In genomic region chr13:38511979-38512378, GRCm38 (mm10) we compare ENCODE assay signal across 15 mouse cellular contexts. TPM values are rescaled to one million over a fixed set of nuclear protein-coding genes. Genes with fewer than 3 reads are reported as not detected.
DNase-seq lines count a peak whose midpoint lies in the region; ATAC-seq and TF ChIP-seq lines count a peak whose summit lies in the region.
"Had no signal": no experiment of that assay in that cellular context is flagged by ENCODE, and none has a peak within 500 bp of the region (broad histone marks: within the 10 kb centered on the region; RNA-seq: fewer than 3 reads in every experiment).

No protein-coding gene starts in this region.

- in situ Hi-C loops in ES-E14 (cut with MboI; ENCODE audit: low sequenced_read_pairs in 2 of 2, unreplicated experiment in 2 of 2), result no loop called here

- no peak overlapping the region for H3K27ac ChIP-seq in ES-E14 (ENCODE audit: insufficient read depth, low read depth, low read length, poor library complexity, severe bottlenecking)
- no peak overlapping the region for H3K27ac ChIP-seq in midbrain, embryonic 16.5 days (ENCODE audit: low read length)
- H3K27ac ChIP-seq: forebrain, embryonic 15.5 days; kidney, embryonic 15.5 days; limb, embryonic 10.5 days; liver, embryonic 12.5 days; midbrain, embryonic 15.5 days had no signal

- no peaks in the 10 kb centered on the region for H3K9me3 ChIP-seq in ES-E14 (ENCODE audit: control insufficient read depth, insufficient read depth, low read depth, low read length)
- no peaks in the 10 kb centered on the region for H3K9me3 ChIP-seq in midbrain, embryonic 16.5 days (replicated peaks; ENCODE audit: control insufficient read depth, low read length, poor library complexity, severe bottlenecking)
- H3K9me3 ChIP-seq: forebrain, embryonic 15.5 days; kidney, embryonic 15.5 days; limb, embryonic 10.5 days; liver, embryonic 12.5 days; midbrain, embryonic 15.5 days had no signal

- H3K36me3 ChIP-seq in ES-E14 (ENCODE audit: control insufficient read depth, insufficient read depth, low read length, poor library complexity, severe bottlenecking), result peaks cover 35% of the 10 kb centered on the region
- H3K36me3 ChIP-seq in midbrain, embryonic 16.5 days (ENCODE audit: control insufficient read depth, insufficient read depth, low read length), result peaks cover 29% of the 10 kb centered on the region

- no peak overlapping the region for H3K4me3 ChIP-seq in ES-E14 (ENCODE audit: insufficient read depth in 1 of 2, low read depth in 1 of 2, low read length in 2 of 2, poor library complexity in 1 of 2, severe bottlenecking in 1 of 2)
- H3K4me3 ChIP-seq in midbrain, embryonic 16.5 days (ENCODE audit: low read depth, low read length), result no peak overlapping the region
- H3K4me3 ChIP-seq: erythroblast, embryonic 14.5 days; forebrain, embryonic 15.5 days; kidney, embryonic 15.5 days; limb, embryonic 10.5 days; liver, embryonic 12.5 days; midbrain, embryonic 15.5 days had no signal

- H3K4me1 ChIP-seq in ES-E14 (ENCODE audit: control insufficient read depth in 2 of 2, insufficient read depth in 2 of 2, low read length in 2 of 2, poor library complexity in 1 of 2), result peaks cover 0 to 14% of the 10 kb centered on the region in 2 experiments; a peak in 3 of 4 replicates
- no peaks in the 10 kb centered on the region for H3K4me1 ChIP-seq in midbrain, embryonic 16.5 days (ENCODE audit: control insufficient read depth, insufficient read depth, low read length)
- H3K4me1 ChIP-seq: forebrain, embryonic 15.5 days; limb, embryonic 10.5 days; liver, embryonic 12.5 days; midbrain, embryonic 15.5 days had no signal

- intact Hi-C loops in heart, postnatal 25 days (cut with DNase I), result no loop called here

- H3K4me2 ChIP-seq in midbrain, embryonic 16.5 days (ENCODE audit: low read length), result no peak overlapping the region
- H3K4me2 ChIP-seq: forebrain, embryonic 15.5 days; kidney, embryonic 15.5 days; liver, embryonic 12.5 days; midbrain, embryonic 15.5 days had no signal

- 87% methylated on average over 10 of the region's 10 CpGs for WGBS in midbrain, embryonic 16.5 days

- no peaks in the 10 kb centered on the region for H3K27me3 ChIP-seq in midbrain, embryonic 16.5 days (ENCODE audit: control insufficient read depth, insufficient read depth, low read depth, low read length)
- H3K27me3 ChIP-seq: forebrain, embryonic 15.5 days; kidney, embryonic 15.5 days; liver, embryonic 12.5 days; midbrain, embryonic 15.5 days had no signal

- ATAC-seq in midbrain, embryonic 16.5 days, result no peak
- ATAC-seq: forebrain, embryonic 15.5 days; liver, embryonic 12.5 days; midbrain, embryonic 15.5 days had no signal

- H3K9ac ChIP-seq in ES-E14 (ENCODE audit: insufficient read depth, low read depth, low read length, poor library complexity, severe bottlenecking), result no peak overlapping the region
- H3K9ac ChIP-seq in midbrain, embryonic 16.5 days (ENCODE audit: low read depth, low read length), result no peak overlapping the region
- H3K9ac ChIP-seq: forebrain, embryonic 15.5 days; kidney, embryonic 15.5 days; liver, embryonic 12.5 days; midbrain, embryonic 15.5 days had no signal

- peak; percentile 57 to 70 for DNase-seq in cerebellum, postnatal 14 days
- DNase-seq in cerebellum, adult 8-10 months, result no peak
- peak; percentile 63 for DNase-seq in heart, postnatal 4 days
- DNase-seq in heart, postnatal 25 days (ENCODE audit: low spot score), result no peak
- peak; percentile 24 for DNase-seq in ES-E14 (ENCODE audit: low read depth, low spot score)
- peak; percentile 81 for DNase-seq in lung, postnatal 10 days
- no peak for DNase-seq in spleen, postnatal 4 days (ENCODE audit: low spot score in 2 of 2)
- DNase-seq: cerebellum, adult 9-10 months had no signal

TF ChIP-seq in ES-E14, 5 proteins besides CTCF, POLR2A, EP300 and RAD21:
- TF ChIP-seq CHD2 (IDR thresholded peaks at IDR 0.05; ENCODE audit: low read depth, low read length) (no peak), HCFC1 (IDR thresholded peaks at IDR 0.05; ENCODE audit: borderline replicate concordance, insufficient read depth, low read length) (no peak)

RNA-seq across cellular contexts. Expression of gene Txndc5, which starts 16.6 kb away (rescaled TPM):
- 10 to 100 TPM; 91.8 to 99.1 TPM for total RNA-seq in heart, postnatal 4 days (2021)
- 10 to 100 TPM; 32.3 to 37.4 TPM for total RNA-seq in heart, postnatal 25 days (2021)
- total RNA-seq in ES-E14 (2012; rRNA removed), result 191 and 236 TPM in 2 replicates
- polyA plus RNA-seq in midbrain, embryonic 16.5 days (2015; fragmentation: Nextera tagmentation; extraction: Ambion mirVana), result 75.4 and 76.3 TPM in 2 replicates

Comparison
In these comparisons a context has a peak if more than half of its experiments do, and no peak if none do; other contexts are left out.
1. DNase-seq: peak in cerebellum, postnatal 14 days (2 of 2), heart, postnatal 4 days (single experiment), ES-E14 (single experiment) and lung, postnatal 10 days (single experiment); none in cerebellum, adult 8-10 months (single experiment), heart, postnatal 25 days (single experiment) and spleen, postnatal 4 days (0 of 2).